ENCODE assay signal across 7 mouse cellular contexts in the genomic region with DNA sequence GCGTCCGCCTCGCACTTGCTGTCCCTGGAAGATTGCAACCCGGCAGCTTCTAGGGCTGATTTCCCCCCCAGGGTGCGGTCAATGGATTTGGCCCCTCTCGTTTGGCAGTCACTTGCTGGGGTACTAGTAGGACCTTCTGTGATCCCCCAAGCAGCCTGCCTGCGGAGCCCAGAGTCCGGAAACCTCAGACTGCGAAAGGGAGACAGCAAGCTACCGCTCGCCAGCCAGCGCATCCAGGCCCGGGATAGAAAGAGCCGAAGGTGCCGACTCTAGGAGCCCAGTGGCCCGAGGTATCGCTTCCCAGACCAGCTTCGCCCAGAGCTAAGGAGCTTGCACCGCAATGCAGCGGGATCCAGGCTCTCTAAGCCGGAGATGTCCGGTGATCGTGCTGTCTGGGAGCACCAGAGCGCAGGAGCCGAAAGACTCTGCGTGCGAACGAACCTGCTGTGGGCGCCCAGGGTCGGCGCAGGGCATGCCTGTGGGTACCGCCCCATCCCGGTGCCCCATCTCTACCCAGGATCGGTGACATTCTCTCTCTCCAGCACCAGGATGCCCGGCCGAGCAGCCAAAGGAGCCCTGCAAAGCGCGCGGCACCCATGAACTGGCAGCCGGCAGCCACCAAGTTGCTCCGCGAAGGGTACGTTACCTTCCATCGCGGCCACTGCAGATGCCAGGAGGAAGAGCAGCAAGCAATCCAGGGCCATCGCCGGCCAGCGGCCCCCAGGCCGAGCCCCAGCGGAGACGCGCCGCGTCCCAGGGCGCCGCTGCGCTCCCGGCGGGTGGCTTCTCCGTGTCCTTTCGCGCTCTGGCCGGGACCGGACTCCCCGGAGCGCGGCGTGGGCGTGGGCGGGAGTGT. TPM values are rescaled to one million over a fixed set of nuclear protein-coding genes. Genes with fewer than 3 reads are reported as not detected.
A peak's percentile ranks its signal among the peaks of the same experiment; 100 is the strongest.
DNase-seq lines count a peak whose midpoint lies in the region; ATAC-seq and TF ChIP-seq lines count a peak whose summit lies in the region.

No protein-coding gene starts in this region.

- peak overlapping the region; percentile 75 for H3K27ac ChIP-seq in forebrain, embryonic 15.5 days (replicated peaks)
- peak overlapping the region; percentile 81 for H3K27ac ChIP-seq in hindbrain, embryonic 12.5 days

- ATAC-seq in Patski = peak; percentile 38
- ATAC-seq in forebrain, embryonic 15.5 days (replicated peaks) = peak; percentile 37
- peak; percentile 36 for ATAC-seq in hindbrain, embryonic 12.5 days (ENCODE audit: low FRiP score)

- in situ Hi-C loops in Patski (cut with MboI; ENCODE audit: low pct_unique_long_range_greater_than_20kb) = loop anchor here (5.0 to 25.0 kb wide), 4 partner anchors 162 to 1179 kb away; no protein-coding TSS in a partner anchor

- WGBS in forebrain, embryonic 15.5 days = under 1% methylated on average over 70 of the region's 70 CpGs
- WGBS in hindbrain, embryonic 12.5 days = under 1% methylated on average over 68 of the region's 70 CpGs

- no peak for TF ChIP-seq CTCF in Patski (IDR thresholded peaks at IDR 0.05)

- peak overlapping the region; percentile 63 for H3K4me3 ChIP-seq in forebrain, embryonic 15.5 days
- peak overlapping the region; percentile 78 for H3K4me3 ChIP-seq in hindbrain, embryonic 12.5 days
- no peak overlapping the region for H3K4me3 ChIP-seq in myocyte

- peak overlapping the region; percentile 89 for H3K4me2 ChIP-seq in forebrain, embryonic 15.5 days (replicated peaks)
- H3K4me2 ChIP-seq in hindbrain, embryonic 12.5 days (replicated peaks) = peak overlapping the region; percentile 100
- H3K4me2 ChIP-seq in myocyte (ENCODE audit: low read depth) = peak overlapping the region; percentile 66

- POLR2A ChIA-PET in Patski (lab: Charles Lee) = interaction anchor here (0.6 to 1.5 kb wide), 2 partner anchors 162 to 725 kb away, joined by 3 read pairs; no protein-coding TSS in a partner anchor

- peaks cover 23% of the 10 kb centered on the region for H3K27me3 ChIP-seq in Patski
- peaks cover 9% of the 10 kb centered on the region; the same call in 1 of the 2 replicates for H3K27me3 ChIP-seq in forebrain, embryonic 15.5 days
- peaks cover 68% of the 10 kb centered on the region for H3K27me3 ChIP-seq in hindbrain, embryonic 12.5 days
- peaks cover 63% of the 10 kb centered on the region for H3K27me3 ChIP-seq in myocyte (ENCODE audit: control insufficient read depth, insufficient read depth, insufficient read length)

- intact Hi-C loops in left cerebral cortex, postnatal 4 days (cut with DNase I) = loop anchor here (2.0 to 10.0 kb wide), 6 partner anchors 191 to 1169 kb away; no protein-coding TSS in a partner anchor

- no peak for TF ChIP-seq POLR2A in myocyte (IDR thresholded peaks at IDR 0.05; ENCODE audit: insufficient read length, low read depth)

- H3K36me3 ChIP-seq in forebrain, embryonic 15.5 days = no peaks in the 10 kb centered on the region
- H3K36me3 ChIP-seq in hindbrain, embryonic 12.5 days = no peaks in the 10 kb centered on the region
- H3K36me3 ChIP-seq in myocyte (ENCODE audit: control insufficient read depth, insufficient read depth) = no peaks in the 10 kb centered on the region

- no peaks in the 10 kb centered on the region for H3K79me2 ChIP-seq in myocyte (ENCODE audit: control insufficient read depth, insufficient read depth)

- no peak overlapping the region for H3ac ChIP-seq in myocyte (ENCODE audit: control insufficient read depth, insufficient read length)

- peaks cover 29% of the 10 kb centered on the region for H3K4me1 ChIP-seq in forebrain, embryonic 15.5 days
- H3K4me1 ChIP-seq in hindbrain, embryonic 12.5 days = peaks cover 31% of the 10 kb centered on the region

- no peak for DNase-seq in Patski (ENCODE audit: low read depth, low spot score)
- DNase-seq in cerebellum, adult 11 months = peak; percentile 42
- DNase-seq in left cerebral cortex, postnatal 4 days = peak; percentile 50
- DNase-seq in thymus, postnatal 0 days (ENCODE audit: low spot score) = no peak

- CTCF ChIA-PET in Patski (lab: Charles Lee) = interaction anchor here (0.7 to 2.3 kb wide), 10 partner anchors 11 to 664 kb away, joined by 3 to 18 read pairs (median 3); no protein-coding TSS in a partner anchor

- peak overlapping the region; percentile 74 for H3K9ac ChIP-seq in forebrain, embryonic 15.5 days (replicated peaks)
- H3K9ac ChIP-seq in hindbrain, embryonic 12.5 days = peak overlapping the region; percentile 95

- no peaks in the 10 kb centered on the region for H3K9me3 ChIP-seq in forebrain, embryonic 15.5 days
- no peaks in the 10 kb centered on the region for H3K9me3 ChIP-seq in hindbrain, embryonic 12.5 days (replicated peaks)

TF ChIP-seq in myocyte, 11 proteins besides CTCF, POLR2A, EP300 and RAD21:
- TF ChIP-seq MYOG (IDR thresholded peaks at IDR 0.05; ENCODE audit: control insufficient read depth in 1 of 3, insufficient read depth in 1 of 3, insufficient read length in 2 of 3, low read depth in 2 of 3) (no peak), MYOD1 (IDR thresholded peaks at IDR 0.05; ENCODE audit: control insufficient read depth in 1 of 3, insufficient read length in 2 of 3, low read depth in 2 of 3) (no peak), POLR2AphosphoS2 (IDR thresholded peaks at IDR 0.05; ENCODE audit: insufficient read length, low read depth) (no peak), TCF3 (IDR thresholded peaks at IDR 0.05; ENCODE audit: insufficient read length, low read depth) (no peak), SRF (IDR thresholded peaks at IDR 0.05; ENCODE audit: control insufficient read depth, insufficient read length, low read depth) (no peak), E2F4 (IDR thresholded peaks at IDR 0.05; ENCODE audit: insufficient read depth) (no peak), REST (IDR thresholded peaks at IDR 0.05; ENCODE audit: insufficient read depth, insufficient read length) (no peak), CEBPB (IDR thresholded peaks at IDR 0.05; ENCODE audit: insufficient read depth, poor library complexity, severe bottlenecking) (no peak), MAX (IDR thresholded peaks at IDR 0.05; ENCODE audit: low read depth) (no peak), USF1 (IDR thresholded peaks at IDR 0.05; ENCODE audit: low read depth) (no peak)

RNA-seq across cellular contexts. Expression of a gene that starts 0.6 kb away (rescaled TPM):
- polyA plus RNA-seq in Patski (2021) (8.5 TPM), myocyte (2012; fragmentation: generic; extraction: Trizol) (2.5 TPM)
- polyA plus RNA-seq in forebrain, embryonic 15.5 days (2015; fragmentation: Nextera tagmentation; extraction: Ambion mirVana) = 40.5 and 42.3 TPM in 2 replicates
- 28.1 and 30.2 TPM in 2 replicates for polyA plus RNA-seq in hindbrain, embryonic 12.5 days (2016; fragmentation: Nextera tagmentation; extraction: Ambion mirVana)
- total RNA-seq in left cerebral cortex, postnatal 4 days (2021) = 10 to 100 TPM; 47.3 to 50.4 TPM
- 0.17 and 0.23 TPM in 2 replicates for polyA plus RNA-seq in thymus, postnatal 0 days (2015; fragmentation: Nextera tagmentation; extraction: Ambion mirVana)

Comparison
In these comparisons a context has a peak if more than half of its experiments do, and no peak if none do; other contexts are left out.
1. DNase-seq: peak in cerebellum, adult 11 months (single experiment) and left cerebral cortex, postnatal 4 days (single experiment); none in Patski (single experiment) and thymus, postnatal 0 days (single experiment).
2. Peak in every context shown above with its lines, with median percentiles within 50 percentile points of each other: ATAC-seq and H3K4me2 ChIP-seq.